Mouse (Mus musculus) liver, adult 2 months (tissue): Measurements from ENCODE around the gene Nampt. TPM values are rescaled to one million over a fixed set of nuclear protein-coding genes. Genes with fewer than 3 reads are reported as not detected.

Experiments
- DNase-seq: peaks from one replicate; pipeline ENCODE4 v3.0.0-alpha.2; 2011; ENCODE audit warnings: low read depth, low spot score; ENCODE audit errors: extremely low read depth
- H3K27ac ChIP-seq: fragments of 200-500 bp; replicated peaks from 2 replicates; pipeline ENCODE4 v1.5.1; 2012; ENCODE audit warnings: low read depth, mild to moderate bottlenecking, control low read depth, inconsistent platforms, low read length; ENCODE audit not compliant: insufficient read depth
- H3K27me3 ChIP-seq: fragments of 200-500 bp; 2 replicates; pipeline ENCODE4 v1.6.1; 2012; ENCODE audit warnings: mild to moderate bottlenecking, moderate library complexity, low read length, inconsistent platforms; ENCODE audit not compliant: control insufficient read depth, insufficient read depth
- H3K36me3 ChIP-seq: fragments of 200-500 bp; 2 replicates; pipeline ENCODE4 v1.6.1; 2012; ENCODE audit warnings: low read length, inconsistent platforms; ENCODE audit not compliant: control insufficient read depth, insufficient read depth
- H3K4me1 ChIP-seq: fragments of 200-500 bp; 2 replicates; pipeline ENCODE4 v1.6.1; 2011; ENCODE audit warnings: low read length; ENCODE audit not compliant: control insufficient read depth, insufficient read depth
- H3K4me3 ChIP-seq: fragments of 200-500 bp; 2 replicates; pipeline ENCODE4 v1.5.1; 2011; ENCODE audit warnings: low read depth, mild to moderate bottlenecking, control low read depth, low read length, moderate library complexity; ENCODE audit not compliant: insufficient read depth
- H3K79me2 ChIP-seq: fragments of 200-500 bp; 2 replicates; pipeline ENCODE4 v1.6.1; 2012; ENCODE audit warnings: inconsistent platforms, mild to moderate bottlenecking, low read length, moderate library complexity; ENCODE audit not compliant: control insufficient read depth, insufficient read depth
- H3K9ac ChIP-seq: fragments of 200-500 bp; 2 replicates; pipeline ENCODE4 v1.6.1; 2012; ENCODE audit warnings: low read depth, mild to moderate bottlenecking, control low read depth, inconsistent platforms, low read length
- CTCF ChIP-seq: fragments of 200-500 bp; IDR thresholded peaks from 2 replicates; pipeline ENCODE4 v1.5.1; 2011; ENCODE audit warnings: low read depth, low read length, control low read depth
- POLR2A ChIP-seq: fragments of 200-500 bp; IDR thresholded peaks from 2 replicates; pipeline ENCODE4 v1.6.1; 2011; ENCODE audit warnings: low read length, control low read depth; ENCODE audit not compliant: insufficient read depth; ENCODE audit errors: extremely low read depth
- WGBS: fragments of 180-500 bp; shearing (Covaris S2); methylation state at CpG from one replicate; pipeline ENCODE4 v1.1.7; 2018; 5-methylcytosine and 5-hydroxymethylcytosine counted together
- polyA plus RNA-seq: library from polyadenylated mRNA; depleted of rRNA; stranded (reverse); fragments of >200 nt; gene quantifications from 2 replicates; pipeline ENCODE4 v1.2.3, GENCODE M21; 2012; rRNA removed
- total RNA-seq: library from RNA; depleted of rRNA; stranded (reverse); fragments of >200 nt; gene quantifications from 2 replicates; pipeline ENCODE4 v1.2.3, GENCODE M21; 2014; rRNA removed

Gene Nampt
- 57.8 and 75.6 TPM in 2 replicates for total RNA-seq
- polyA plus RNA-seq: 9.5 and 10.9 TPM in 2 replicates

GRCm38 (mm10) chr12:32819416-32819815, at the start of gene Nampt:
Nampt (plus strand) TSS chr12:32819545.
- H3K4me3 ChIP-seq: peak within 1 kb of the TSS; percentile 67
- H3K27ac ChIP-seq: peak within 1 kb of the TSS; percentile 96
- H3K9ac ChIP-seq: peak within 1 kb of the TSS; percentile 98
- peaks cover 8% of the 10 kb centered on the region for H3K4me1 ChIP-seq
- H3K79me2 ChIP-seq: peaks cover 13% of the 10 kb centered on the region; the same call in 1 of the 2 replicates
- TF ChIP-seq CTCF (no peak), POLR2A (no peak)
- H3K36me3 ChIP-seq: peaks cover 11% of the 10 kb centered on the region; the same call in 1 of the 2 replicates
- H3K27me3 ChIP-seq: no peaks in the 10 kb centered on the region
- 4% methylated on average over 5 of the region's 5 CpGs for WGBS
- DNase-seq: no peak

GRCm38 (mm10) chr12:32770766-32771165, 48.6 kb upstream of the Nampt start:
- no peaks in the 10 kb centered on the region for H3K79me2 ChIP-seq
- H3K36me3 ChIP-seq: no peaks in the 10 kb centered on the region
- 0 out of 2 replicates have a peak overlapping the region, but pooled peaks have one; percentile 16 for H3K27ac ChIP-seq
- 36% methylated on average over 4 of the region's 4 CpGs for WGBS
- H3K4me3 ChIP-seq: peak overlapping the region; percentile 21; the same call in 1 of the 2 replicates
- peaks cover 33% of the 10 kb centered on the region for H3K4me1 ChIP-seq
- peak; percentile 92 for DNase-seq
- H3K27me3 ChIP-seq: no peaks in the 10 kb centered on the region
- TF ChIP-seq POLR2A (no peak), CTCF (no peak)
- peak overlapping the region; percentile 43; the same call in 1 of the 2 replicates for H3K9ac ChIP-seq

- Histone ChIP-seq H3K36me3 (no peaks in the 10 kb centered on the region), H3K27me3 (no peaks in the 10 kb centered on the region), H3K4me1 (peaks cover 9% of the 10 kb centered on the region; the same call in 1 of the 2 replicates), H3K79me2 (no peaks in the 10 kb centered on the region), H3K4me3 (no peak overlapping the region), H3K9ac (no peak overlapping the region), H3K27ac (no peak overlapping the region)
- no peak for DNase-seq
- WGBS: 84% methylated on average over 5 of the region's 5 CpGs
- TF ChIP-seq POLR2A: no peak
- no peak for TF ChIP-seq CTCF
Measured at GRCm38 (mm10) chr12:32774592-32774991, 44.8 kb upstream of the Nampt start.

- DNase-seq: no peak
- TF ChIP-seq CTCF (no peak), POLR2A (no peak)
- Histone ChIP-seq H3K4me3 (no peak overlapping the region), H3K4me1 (peaks cover 2% of the 10 kb centered on the region; the same call in 1 of the 2 replicates), H3K9ac (no peak overlapping the region), H3K36me3 (no peaks in the 10 kb centered on the region), H3K27me3 (no peaks in the 10 kb centered on the region), H3K27ac (no peak overlapping the region), H3K79me2 (no peaks in the 10 kb centered on the region)
- 84% methylated on average over 3 of the region's 3 CpGs for WGBS
Measured at GRCm38 (mm10) chr12:32789092-32789491, 30.3 kb upstream of the Nampt start.

- Histone ChIP-seq H3K9ac (no peak overlapping the region), H3K79me2 (no peaks in the 10 kb centered on the region), H3K27me3 (no peaks in the 10 kb centered on the region), H3K27ac (no peak overlapping the region), H3K4me1 (no peaks in the 10 kb centered on the region), H3K36me3 (no peaks in the 10 kb centered on the region), H3K4me3 (no peak overlapping the region)
- peak; percentile 46 for DNase-seq
- 67% methylated on average over 8 of the region's 8 CpGs for WGBS
- TF ChIP-seq CTCF (no peak), POLR2A (no peak)
Measured at GRCm38 (mm10) chr12:32795765-32796471, 23.4 kb upstream of the Nampt start.

GRCm38 (mm10) chr12:32797438-32797837, 21.9 kb upstream of the Nampt start:
- Histone ChIP-seq H3K36me3 (no peaks in the 10 kb centered on the region), H3K27me3 (no peaks in the 10 kb centered on the region), H3K27ac (no peak overlapping the region), H3K79me2 (no peaks in the 10 kb centered on the region), H3K4me1 (no peaks in the 10 kb centered on the region), H3K9ac (no peak overlapping the region), H3K4me3 (no peak overlapping the region)
- DNase-seq: no peak
- 83% methylated on average over 3 of the region's 3 CpGs for WGBS
- TF ChIP-seq CTCF (no peak), POLR2A (no peak)
